Mouse (Mus musculus) kidney, embryonic 15.5 days (tissue): Measurements from ENCODE around the gene Armcx4. TPM values are rescaled to one million over a fixed set of nuclear protein-coding genes. Genes with fewer than 3 reads are reported as not detected.

Experiments
- ATAC-seq: fragments of 200-750 bp; cut with Nextera tagmentation; replicated peaks from 2 replicates; pipeline ENCODE4 v1.8.0; 2017; ENCODE audit warnings: moderate TSS enrichment; ENCODE audit not compliant: low FRiP score
- H3K27ac ChIP-seq: fragments of 300-500 bp; sonication (generic); 2 replicates; pipeline ENCODE4 v1.5.1; 2015; ENCODE audit warnings: mild to moderate bottlenecking, inconsistent platforms
- H3K27me3 ChIP-seq: fragments of 300-500 bp; sonication (generic); 2 replicates; pipeline ENCODE4 v1.6.1; 2015; ENCODE audit warnings: inconsistent platforms
- H3K36me3 ChIP-seq: fragments of 300-500 bp; sonication (generic); 2 replicates; pipeline ENCODE4 v1.6.1; 2015; ENCODE audit warnings: inconsistent platforms
- H3K4me1 ChIP-seq: fragments of 300-500 bp; sonication (generic); 2 replicates; pipeline ENCODE4 v1.6.1; 2015; ENCODE audit warnings: inconsistent platforms
- H3K4me2 ChIP-seq: fragments of 300-500 bp; sonication (generic); 2 replicates; pipeline ENCODE4 v1.6.1; 2015; ENCODE audit warnings: moderate library complexity, mild to moderate bottlenecking, inconsistent platforms
- H3K4me3 ChIP-seq: fragments of 300-500 bp; sonication (generic); replicated peaks from 2 replicates; pipeline ENCODE4 v1.5.1; 2015; ENCODE audit warnings: mild to moderate bottlenecking, inconsistent platforms
- H3K9ac ChIP-seq: fragments of 300-500 bp; sonication (generic); 2 replicates; pipeline ENCODE4 v1.6.1; 2015; ENCODE audit warnings: mild to moderate bottlenecking, inconsistent platforms
- H3K9me3 ChIP-seq: fragments of 300-500 bp; sonication (generic); replicated peaks from 2 replicates; pipeline ENCODE4 v1.6.1; 2016; ENCODE audit warnings: inconsistent platforms
- WGBS: fragments of 180-500 bp; shearing (Covaris S2); methylation state at CpG from one replicate; pipeline ENCODE4 v1.1.7; 2015; ENCODE audit warnings: mixed read lengths; 5-methylcytosine and 5-hydroxymethylcytosine counted together
- polyA plus RNA-seq: library from polyadenylated mRNA; unstranded; fragments of >200 nt; fragmentation: Nextera tagmentation; extraction: Ambion mirVana; gene quantifications from 2 replicates; pipeline ENCODE4 v1.2.1, GENCODE M21; 2015

The Armcx4 gene
- 4.5 and 4.6 TPM in 2 replicates for polyA plus RNA-seq

DNA sequence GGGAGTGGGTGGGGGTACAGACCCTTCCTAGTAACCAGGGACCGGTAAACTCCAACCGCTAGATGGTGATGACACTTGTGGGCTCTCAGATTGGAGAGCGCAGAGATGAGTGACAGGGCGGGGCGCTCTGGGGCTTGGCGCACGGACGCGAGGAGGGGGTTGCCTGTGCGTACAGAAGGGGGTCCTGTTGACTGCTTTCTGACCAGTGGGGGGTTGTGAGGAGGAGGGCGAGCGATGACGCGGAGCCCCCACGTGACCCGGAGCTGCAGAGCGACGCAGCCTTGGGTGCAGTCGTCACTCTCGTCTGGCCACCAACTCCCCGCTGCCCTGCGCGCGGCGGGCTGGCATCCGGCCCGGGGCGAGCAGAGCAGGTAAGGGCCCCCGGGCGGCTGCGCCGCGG, at the start of gene Armcx4:
Armcx4 (plus strand) TSS at position 253 of the 400 bp plus-strand sequence.
- peaks cover 30% of the 10 kb centered on the region for H3K36me3 ChIP-seq
- no peaks in the 10 kb centered on the region for H3K9me3 ChIP-seq
- H3K27ac ChIP-seq, result peak within 1 kb of the TSS; percentile 91
- H3K9ac ChIP-seq, result peak within 1 kb of the TSS; percentile 55
- ATAC-seq, result peak; percentile 95
- peaks cover 19% of the 10 kb centered on the region for H3K27me3 ChIP-seq
- peak within 1 kb of the TSS; percentile 54 for H3K4me2 ChIP-seq
- WGBS, result 15% methylated on average over 32 of the region's 33 CpGs
- peak within 1 kb of the TSS; percentile 59 for H3K4me3 ChIP-seq
- H3K4me1 ChIP-seq, result peaks cover 10% of the 10 kb centered on the region

DNA sequence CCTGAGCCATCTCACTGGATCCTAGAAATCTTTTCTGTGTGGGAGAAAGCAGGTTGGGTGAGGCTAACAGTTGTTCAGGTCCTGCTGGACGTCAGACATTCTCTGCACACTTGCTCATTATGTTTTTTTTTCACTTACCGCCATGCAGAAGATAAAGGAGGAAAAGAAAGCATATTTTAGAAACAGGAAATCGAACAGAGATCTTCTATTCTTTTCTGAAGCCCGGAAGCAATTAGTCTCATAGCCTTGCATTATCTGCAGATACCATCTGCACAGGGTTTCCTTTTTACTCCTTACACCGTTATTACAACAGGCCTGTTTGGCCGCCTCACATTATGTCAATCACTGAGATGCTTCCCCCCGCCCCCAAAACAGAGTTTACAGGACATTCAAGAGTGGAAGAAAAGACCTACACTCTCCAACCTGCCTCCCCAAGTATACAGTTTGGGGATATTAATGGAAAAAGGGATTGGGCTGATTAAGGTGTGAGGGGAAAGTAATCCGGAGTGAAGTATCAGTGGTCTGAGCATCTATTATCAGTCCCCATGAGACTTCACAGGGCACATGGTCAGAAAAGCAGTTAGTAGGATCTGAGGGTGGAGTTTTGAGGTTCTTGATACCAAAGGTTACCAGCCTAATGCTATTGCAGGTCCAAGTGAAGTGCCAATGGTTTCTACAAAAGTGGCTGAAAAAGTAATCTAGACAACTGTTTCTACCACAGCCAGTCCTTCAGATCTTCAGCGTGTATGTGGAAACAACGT, 45.1 kb upstream of the Armcx4 start:
- no peak for ATAC-seq
- 62% methylated on average over 10 of the region's 10 CpGs for WGBS
- Histone ChIP-seq H3K36me3 (no peaks in the 10 kb centered on the region), H3K9ac (no peak overlapping the region), H3K4me1 (no peaks in the 10 kb centered on the region), H3K4me3 (no peak overlapping the region), H3K4me2 (no peak overlapping the region), H3K27ac (no peak overlapping the region), H3K9me3 (no peaks in the 10 kb centered on the region), H3K27me3 (peaks cover 6% of the 10 kb centered on the region; the same call in 1 of the 2 replicates)

DNA sequence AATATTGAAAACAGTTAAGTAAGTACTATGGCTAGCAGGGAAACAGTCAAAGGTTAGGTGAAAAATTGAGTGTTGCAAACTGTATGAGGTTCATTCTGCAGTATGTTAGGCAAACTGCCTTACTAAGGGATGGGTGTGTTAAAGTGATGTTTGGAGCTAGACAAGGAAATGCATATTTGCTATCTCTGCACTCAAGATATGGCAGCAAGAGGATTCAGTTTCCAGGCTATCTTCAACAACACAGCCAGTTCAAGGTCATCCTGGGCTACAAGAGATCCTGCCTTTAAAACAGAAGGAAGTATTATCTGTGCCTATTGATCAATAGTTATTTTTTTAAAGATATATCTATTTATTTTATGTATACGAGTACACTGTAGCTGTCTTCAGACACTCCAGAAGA, 40.0 kb upstream of the Armcx4 start:
- H3K36me3 ChIP-seq, result no peaks in the 10 kb centered on the region
- no peak overlapping the region for H3K4me3 ChIP-seq
- H3K4me2 ChIP-seq, result no peak overlapping the region
- H3K9ac ChIP-seq, result no peak overlapping the region
- no peaks in the 10 kb centered on the region for H3K27me3 ChIP-seq
- H3K4me1 ChIP-seq, result no peaks in the 10 kb centered on the region
- no peak overlapping the region for H3K27ac ChIP-seq
- whole genome bisulfite sequencing, result 93% methylated on average over 1 of the region's 1 CpGs
- H3K9me3 ChIP-seq, result no peaks in the 10 kb centered on the region
- no peak for ATAC-seq

DNA sequence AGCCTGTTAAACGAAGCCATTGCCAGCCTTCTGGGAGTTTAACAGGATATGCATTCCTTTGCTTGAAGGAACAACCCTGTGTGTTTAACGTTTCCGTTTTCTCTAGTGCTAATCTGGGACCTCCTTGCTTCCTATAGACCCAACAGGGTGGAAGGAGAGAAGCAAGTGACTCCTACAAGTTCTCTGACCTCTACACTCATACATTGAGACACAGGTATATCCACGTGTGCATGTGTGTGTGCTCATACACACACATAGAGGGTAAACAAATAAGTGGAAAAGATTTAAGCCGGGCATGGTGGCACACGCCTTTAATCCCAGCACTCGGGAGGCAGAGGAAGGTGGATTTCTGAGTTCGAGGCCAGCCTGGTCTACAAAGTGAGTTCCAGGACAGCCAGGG, 38.9 kb upstream of the Armcx4 start:
- no peaks in the 10 kb centered on the region for H3K36me3 ChIP-seq
- H3K9me3 ChIP-seq, result no peaks in the 10 kb centered on the region
- H3K27me3 ChIP-seq, result 0 out of 2 replicates have a peak, but pooled peaks cover 3% of the 10 kb centered on the region
- H3K4me1 ChIP-seq, result no peaks in the 10 kb centered on the region
- 65% methylated on average over 8 of the region's 8 CpGs for WGBS
- ATAC-seq, result no peak
- H3K9ac ChIP-seq, result no peak overlapping the region
- no peak overlapping the region for H3K4me3 ChIP-seq
- 0 out of 2 replicates have a peak overlapping the region, but pooled peaks have one; percentile 22 for H3K27ac ChIP-seq
- no peak overlapping the region for H3K4me2 ChIP-seq

DNA sequence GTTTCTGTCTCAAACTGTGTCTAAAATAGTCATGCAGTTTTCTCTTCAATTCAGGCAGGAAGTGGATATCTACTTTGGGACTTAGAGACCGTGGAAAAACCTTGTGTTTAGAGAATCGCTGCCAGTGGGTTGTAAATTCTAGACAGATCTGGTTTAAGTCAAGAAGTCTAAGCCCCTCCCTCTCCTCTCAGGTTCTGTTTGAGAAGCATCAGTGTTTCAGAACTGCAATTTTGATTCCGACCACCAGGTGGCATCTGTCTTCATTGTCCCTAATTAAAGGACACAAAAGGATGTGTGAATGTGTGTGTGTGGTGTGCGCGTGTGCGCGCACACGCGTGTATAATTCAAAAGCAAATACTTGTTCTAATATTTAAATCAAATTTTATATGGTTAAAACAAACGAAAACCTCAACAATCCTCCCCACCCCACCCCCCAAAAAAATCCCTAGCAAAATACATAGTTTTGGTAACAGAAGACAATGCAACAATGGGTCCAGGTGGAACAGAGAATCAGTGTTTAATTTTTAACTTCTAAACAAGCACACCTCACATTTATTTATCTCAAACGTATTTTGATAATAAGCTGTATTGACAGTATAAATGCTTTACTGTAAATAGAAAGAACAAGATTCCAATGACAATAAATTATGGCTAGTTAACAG, 38.2 kb upstream of the Armcx4 start:
- Histone ChIP-seq H3K4me2 (no peak overlapping the region), H3K4me3 (no peak overlapping the region), H3K36me3 (no peaks in the 10 kb centered on the region), H3K4me1 (no peaks in the 10 kb centered on the region), H3K27ac (no peak overlapping the region), H3K27me3 (0 out of 2 replicates have a peak, but pooled peaks cover 4% of the 10 kb centered on the region), H3K9ac (no peak overlapping the region), H3K9me3 (no peaks in the 10 kb centered on the region)
- WGBS, result 15% methylated on average over 11 of the region's 11 CpGs
- peak; percentile 79 for ATAC-seq

DNA sequence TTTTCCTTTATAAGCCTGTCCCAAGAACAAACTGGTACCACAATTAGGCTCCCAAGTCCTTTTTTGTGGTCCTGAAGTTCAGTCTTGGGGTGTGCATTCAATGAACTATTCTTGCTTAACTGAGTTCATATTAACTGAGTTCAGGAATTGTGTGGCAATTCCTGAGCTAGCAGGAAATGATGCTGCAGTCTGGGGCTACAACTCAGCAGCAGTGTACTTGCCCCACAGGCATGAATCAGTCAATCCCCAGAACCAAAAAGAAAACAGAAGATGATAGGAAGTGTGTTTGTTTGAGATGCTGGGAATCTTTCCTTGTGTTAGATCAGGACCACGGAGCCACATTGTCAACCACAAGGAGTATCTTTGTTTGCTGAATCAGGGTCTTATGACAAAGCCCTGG, 34.3 kb upstream of the Armcx4 start:
- H3K4me1 ChIP-seq, result no peaks in the 10 kb centered on the region
- H3K27ac ChIP-seq, result no peak overlapping the region
- H3K4me2 ChIP-seq, result no peak overlapping the region
- no peak overlapping the region for H3K9ac ChIP-seq
- H3K36me3 ChIP-seq, result no peaks in the 10 kb centered on the region
- H3K27me3 ChIP-seq, result peaks cover 10% of the 10 kb centered on the region
- no peaks in the 10 kb centered on the region for H3K9me3 ChIP-seq
- no peak overlapping the region for H3K4me3 ChIP-seq
- no peak for ATAC-seq
- 67% methylated on average over 1 of the region's 1 CpGs for WGBS

DNA sequence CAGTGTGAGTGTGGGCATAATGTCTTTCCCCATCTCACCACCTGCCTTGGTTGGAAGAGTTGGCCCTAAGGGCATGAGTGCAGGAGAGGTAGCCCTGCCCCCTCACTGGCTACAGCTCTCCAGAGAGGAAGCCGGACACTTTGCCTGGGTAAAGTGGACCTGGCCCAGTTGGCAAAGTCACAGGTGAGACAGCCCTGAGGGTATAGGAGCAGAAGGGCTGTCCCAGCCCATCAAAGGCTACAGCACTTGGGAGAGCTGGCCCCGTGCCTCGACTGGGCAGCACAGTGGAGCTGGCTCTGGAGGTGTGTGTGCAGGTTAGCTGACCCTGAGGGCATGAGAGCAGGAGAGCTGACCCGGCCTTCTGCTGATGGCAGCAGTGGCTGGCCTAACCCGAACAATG, 24.7 kb upstream of the Armcx4 start:
- H3K9ac ChIP-seq, result no peak overlapping the region
- 82% methylated on average over 5 of the region's 5 CpGs for WGBS
- no peak for ATAC-seq

DNA sequence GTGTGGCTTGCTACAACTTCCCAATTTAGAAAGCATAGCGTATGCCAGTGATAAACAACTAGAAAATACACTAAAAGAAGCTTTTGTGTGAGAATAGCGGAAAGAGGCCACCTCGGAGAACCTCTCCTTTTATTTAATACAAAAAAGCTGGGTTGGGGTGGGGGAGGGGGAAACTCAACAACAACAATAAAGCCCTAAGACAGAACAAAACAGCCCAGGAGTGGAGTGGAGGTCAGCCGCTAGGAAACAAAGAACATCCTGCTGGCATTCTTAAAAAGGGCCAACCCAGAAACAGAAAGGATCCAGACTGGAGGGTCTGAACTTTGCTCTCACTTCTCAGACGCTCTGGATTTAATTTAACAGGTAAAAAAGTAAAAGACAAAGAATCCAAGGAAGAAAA, 11.3 kb upstream of the Armcx4 start:
- H3K4me3 ChIP-seq, result no peak overlapping the region

More for the DNA sequence above, 24.7 kb upstream of the Armcx4 start:
- H3K27ac ChIP-seq, result no peak overlapping the region
- peaks cover 2% of the 10 kb centered on the region; the same call in 1 of the 2 replicates for H3K27me3 ChIP-seq
- no peaks in the 10 kb centered on the region for H3K4me1 ChIP-seq
- no peak overlapping the region for H3K4me2 ChIP-seq
- H3K36me3 ChIP-seq, result no peaks in the 10 kb centered on the region
- no peaks in the 10 kb centered on the region for H3K9me3 ChIP-seq
- H3K4me3 ChIP-seq, result no peak overlapping the region

DNA sequence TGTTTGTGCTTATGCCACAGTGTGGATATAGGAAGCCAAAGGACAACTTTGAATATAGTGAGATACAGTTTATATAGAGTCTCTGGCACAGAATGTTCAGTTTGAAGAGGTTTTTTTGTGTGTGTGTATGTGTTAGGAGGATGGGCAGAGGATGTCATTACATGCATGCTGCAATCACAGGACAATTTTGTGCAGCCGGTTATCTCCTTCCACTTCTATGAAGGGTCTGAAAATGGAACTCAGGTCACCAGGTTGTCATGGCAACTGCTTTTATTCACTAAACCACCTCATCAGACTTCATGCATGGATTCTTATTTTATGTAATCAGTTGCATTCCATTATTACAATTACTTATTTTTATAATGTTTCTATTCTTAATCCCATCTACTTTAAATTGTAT, 10.4 kb upstream of the Armcx4 start:
- Histone ChIP-seq H3K9me3 (no peaks in the 10 kb centered on the region), H3K9ac (no peak overlapping the region), H3K27ac (no peak overlapping the region), H3K27me3 (peaks cover 3% of the 10 kb centered on the region; the same call in 1 of the 2 replicates), H3K4me1 (no peaks in the 10 kb centered on the region), H3K36me3 (no peaks in the 10 kb centered on the region), H3K4me3 (no peak overlapping the region), H3K4me2 (no peak overlapping the region)
- ATAC-seq, result no peak
- 91% methylated on average over 1 of the region's 1 CpGs for WGBS

More for the DNA sequence above, 11.3 kb upstream of the Armcx4 start:
- Histone ChIP-seq H3K27me3 (peaks cover 3% of the 10 kb centered on the region; the same call in 1 of the 2 replicates), H3K27ac (no peak overlapping the region), H3K4me1 (no peaks in the 10 kb centered on the region), H3K9ac (no peak overlapping the region), H3K4me2 (no peak overlapping the region), H3K36me3 (no peaks in the 10 kb centered on the region), H3K9me3 (no peaks in the 10 kb centered on the region)
- no peak for ATAC-seq
- 47% methylated on average over 5 of the region's 5 CpGs for WGBS

DNA sequence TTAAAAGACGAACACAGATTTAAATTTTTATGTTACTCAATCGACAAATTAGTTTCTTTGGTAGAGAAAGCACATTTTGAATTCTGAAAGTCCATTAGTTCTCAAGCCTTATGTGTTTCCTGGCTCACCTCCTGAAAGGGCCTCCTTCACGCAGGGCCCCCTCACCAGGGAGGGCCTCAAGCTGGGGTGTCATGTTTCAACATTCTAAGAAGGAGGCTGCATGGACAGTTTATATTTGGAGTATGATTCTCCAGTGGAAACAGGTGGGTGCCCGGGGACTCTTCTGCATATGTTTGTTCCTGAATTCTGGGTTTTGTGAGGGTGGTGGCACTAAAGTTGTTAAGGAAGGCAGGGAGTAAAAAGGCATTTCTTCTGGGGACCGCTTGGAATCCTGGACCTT, 1.4 kb upstream of the Armcx4 start:
- Histone ChIP-seq H3K4me1 (peaks cover 10% of the 10 kb centered on the region), H3K27ac (0 out of 2 replicates have a peak overlapping the region, but pooled peaks have one; percentile 48), H3K9me3 (no peaks in the 10 kb centered on the region), H3K4me2 (peak overlapping the region; percentile 46), H3K27me3 (peaks cover 16% of the 10 kb centered on the region), H3K36me3 (peaks cover 18% of the 10 kb centered on the region; the same call in 1 of the 2 replicates), H3K4me3 (peak overlapping the region; percentile 24), H3K9ac (no peak overlapping the region)
- WGBS, result 36% methylated on average over 5 of the region's 5 CpGs
- ATAC-seq, result no peak

DNA sequence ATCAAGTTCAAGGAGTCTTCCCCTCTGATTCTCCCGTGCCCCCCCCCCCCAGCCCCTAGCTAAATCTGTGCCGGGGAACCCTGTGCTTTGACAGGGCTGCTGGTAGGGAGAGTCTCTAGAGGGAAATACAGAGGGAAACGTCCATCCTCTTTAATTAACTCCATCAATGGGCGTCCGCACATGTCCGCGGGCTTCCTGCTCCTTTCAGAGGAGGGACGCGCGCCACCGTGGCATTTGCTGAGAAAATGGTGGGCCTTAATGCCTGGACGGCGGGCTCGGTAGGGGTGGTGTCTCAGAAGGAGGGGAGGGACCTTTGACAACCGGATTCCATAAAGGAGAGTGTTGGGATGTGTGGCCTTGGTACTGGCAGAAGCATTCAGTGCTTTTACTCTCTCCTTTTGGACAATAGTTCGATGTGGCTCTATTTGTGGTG, 436 bp downstream of the Armcx4 start:
- Histone ChIP-seq H3K9me3 (no peaks in the 10 kb centered on the region), H3K9ac (peak overlapping the region; percentile 55), H3K36me3 (peaks cover 35% of the 10 kb centered on the region), H3K4me1 (peaks cover 10% of the 10 kb centered on the region), H3K27me3 (peaks cover 21% of the 10 kb centered on the region), H3K4me2 (peak overlapping the region; percentile 54), H3K4me3 (peak overlapping the region; percentile 59), H3K27ac (peak overlapping the region; percentile 91)
- peak; percentile 71 for ATAC-seq
- 29% methylated on average over 16 of the region's 16 CpGs for WGBS

DNA sequence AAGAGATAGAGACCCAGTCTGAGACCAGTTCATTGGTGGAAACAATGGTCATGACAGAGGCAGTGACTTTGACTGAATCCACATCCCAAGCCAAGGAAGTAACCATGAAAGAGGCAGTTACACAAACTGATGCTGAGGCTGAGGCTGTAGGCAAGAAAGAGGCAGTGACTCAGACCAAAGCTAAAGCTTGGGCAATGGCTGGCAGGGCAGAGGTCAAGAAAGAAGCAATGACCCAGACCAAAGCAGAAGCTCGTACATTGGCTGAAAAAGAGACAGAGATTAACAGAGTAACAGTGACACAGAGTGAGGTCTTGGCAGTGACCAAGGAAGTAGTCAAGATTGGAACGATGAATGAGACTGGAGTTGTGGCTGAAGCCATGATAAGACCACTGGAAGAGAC, 3.4 kb downstream of the Armcx4 start:
- Histone ChIP-seq H3K4me1 (peaks cover 10% of the 10 kb centered on the region), H3K9ac (no peak overlapping the region), H3K4me3 (no peak overlapping the region), H3K9me3 (no peaks in the 10 kb centered on the region), H3K36me3 (peaks cover 50% of the 10 kb centered on the region), H3K27ac (no peak overlapping the region), H3K27me3 (peaks cover 25% of the 10 kb centered on the region), H3K4me2 (no peak overlapping the region)
- WGBS, result 86% methylated on average over 2 of the region's 2 CpGs
- no peak for ATAC-seq
